Mouse (Mus musculus) hindbrain, embryonic 15.5 days (tissue): Measurements from ENCODE around the gene Csnka2ip. TPM values are rescaled to one million over a fixed set of nuclear protein-coding genes. Genes with fewer than 3 reads are reported as not detected.

Source experiments
- ATAC-seq: fragments of 200-750 bp; cut with Nextera tagmentation; 2 replicates; pipeline ENCODE4 v1.8.0; 2017; ENCODE audit warnings: low read depth, moderate number of reproducible peaks, moderate TSS enrichment; ENCODE audit not compliant: low FRiP score
- H3K27ac ChIP-seq: fragments of 300-500 bp; sonication (generic); replicated peaks from 2 replicates; pipeline ENCODE4 v1.5.1; 2015; ENCODE audit warnings: mild to moderate bottlenecking, inconsistent platforms
- H3K27me3 ChIP-seq: fragments of 300-500 bp; sonication (generic); 2 replicates; pipeline ENCODE4 v1.6.1; 2015; ENCODE audit warnings: control low read depth, inconsistent platforms
- H3K36me3 ChIP-seq: fragments of 300-500 bp; sonication (generic); 2 replicates; pipeline ENCODE4 v1.6.1; 2015; ENCODE audit warnings: control low read depth, inconsistent platforms
- H3K4me1 ChIP-seq: fragments of 300-500 bp; sonication (generic); replicated peaks from 2 replicates; pipeline ENCODE4 v1.6.1; 2015; ENCODE audit warnings: control low read depth, inconsistent platforms
- H3K4me2 ChIP-seq: fragments of 300-500 bp; sonication (generic); 2 replicates; pipeline ENCODE4 v1.6.1; 2015; ENCODE audit warnings: moderate library complexity, mild to moderate bottlenecking, inconsistent platforms
- H3K4me3 ChIP-seq: fragments of 300-500 bp; sonication (generic); 2 replicates; pipeline ENCODE4 v1.5.1; 2015; ENCODE audit warnings: mild to moderate bottlenecking, inconsistent platforms
- H3K9ac ChIP-seq: fragments of 300-500 bp; sonication (generic); 2 replicates; pipeline ENCODE4 v1.6.1; 2015; ENCODE audit warnings: inconsistent platforms
- H3K9me3 ChIP-seq: fragments of 300-500 bp; sonication (generic); 2 replicates; pipeline ENCODE4 v1.6.1; 2016; ENCODE audit warnings: control low read depth, inconsistent platforms
- WGBS: fragments of 180-500 bp; shearing (Covaris S2); methylation state at CpG from one replicate; pipeline ENCODE4 v1.1.7; 2015; 5-methylcytosine and 5-hydroxymethylcytosine counted together
- polyA plus RNA-seq: library from polyadenylated mRNA; unstranded; fragments of >200 nt; fragmentation: Nextera tagmentation; extraction: Ambion mirVana; gene quantifications from 2 replicates; pipeline ENCODE4 v1.2.1, GENCODE M21; 2015

Gene Csnka2ip
- polyA plus RNA-seq: not detected in 2 replicates

DNA sequence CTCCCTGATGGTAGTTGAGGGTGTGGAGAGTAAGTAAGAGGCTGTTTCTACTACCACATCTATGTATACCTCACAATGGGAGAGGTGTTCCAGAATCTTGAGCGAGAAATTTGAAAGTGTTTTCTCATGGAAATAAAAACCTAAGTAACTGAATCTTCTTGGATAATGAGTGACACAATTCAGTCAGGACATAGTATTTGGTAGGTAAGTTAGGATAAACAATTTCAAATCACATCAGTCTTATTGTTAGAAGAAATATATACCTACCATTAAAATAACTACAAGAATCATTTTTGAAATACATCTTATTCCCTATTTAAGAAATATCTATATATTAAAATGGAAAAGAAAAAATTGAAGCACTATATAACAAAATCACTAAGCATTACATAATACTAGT is at the start of gene Csnka2ip:
TSS of gene Csnka2ip (minus strand) at position 101 of the 400 bp plus-strand sequence.
- 88% methylated on average over 1 of the region's 1 CpGs for WGBS
- H3K4me3 ChIP-seq: no peak within 1 kb of the TSS
- H3K9ac ChIP-seq: no peak within 1 kb of the TSS
- no peaks in the 10 kb centered on the region for H3K9me3 ChIP-seq
- no peaks in the 10 kb centered on the region for H3K4me1 ChIP-seq
- no peak within 1 kb of the TSS for H3K4me2 ChIP-seq
- no peak for ATAC-seq
- no peaks in the 10 kb centered on the region for H3K36me3 ChIP-seq
- no peaks in the 10 kb centered on the region for H3K27me3 ChIP-seq
- no peak within 1 kb of the TSS for H3K27ac ChIP-seq

DNA sequence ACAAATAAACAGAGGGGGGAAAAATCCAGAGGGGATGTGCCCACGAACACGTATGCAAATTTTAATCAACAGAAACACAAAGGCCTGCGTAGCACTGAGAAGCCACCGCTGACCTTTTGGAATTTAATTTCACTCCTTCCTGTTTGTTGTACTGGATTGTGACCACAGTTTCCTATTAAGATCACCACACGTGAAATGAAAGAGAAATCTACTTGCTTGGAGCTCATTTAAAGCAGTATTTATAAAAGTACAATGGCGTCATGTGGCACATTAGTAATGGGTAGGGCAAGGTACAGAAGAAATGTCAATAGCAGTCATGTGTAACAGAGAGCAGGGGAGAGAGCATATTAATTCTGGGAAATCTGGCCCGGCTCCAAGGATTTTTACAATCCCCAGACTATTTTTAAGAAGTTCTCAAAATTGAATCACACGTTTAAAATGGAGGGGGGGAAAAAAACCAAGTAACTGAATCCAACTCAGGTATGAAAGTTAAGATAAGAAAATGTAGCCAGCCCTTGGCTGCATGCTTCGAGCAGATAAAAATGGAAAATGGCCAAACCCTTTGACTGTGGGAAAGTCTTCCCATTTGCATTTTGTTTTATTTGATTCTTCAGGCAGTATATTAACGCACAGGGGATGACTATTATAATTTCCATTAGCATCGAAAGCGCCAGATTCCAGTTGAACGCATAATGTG is 47.5 kb upstream of the Csnka2ip start:
- Histone ChIP-seq H3K4me3 (no peak overlapping the region), H3K9ac (no peak overlapping the region), H3K27ac (no peak overlapping the region), H3K4me2 (no peak overlapping the region), H3K4me1 (peaks cover 7% of the 10 kb centered on the region; the same call in 1 of the 2 replicates), H3K27me3 (no peaks in the 10 kb centered on the region), H3K9me3 (no peaks in the 10 kb centered on the region), H3K36me3 (no peaks in the 10 kb centered on the region)
- 31% methylated on average over 13 of the region's 13 CpGs for WGBS
- ATAC-seq: peak; percentile 69; the same call in 1 of the 2 replicates

DNA sequence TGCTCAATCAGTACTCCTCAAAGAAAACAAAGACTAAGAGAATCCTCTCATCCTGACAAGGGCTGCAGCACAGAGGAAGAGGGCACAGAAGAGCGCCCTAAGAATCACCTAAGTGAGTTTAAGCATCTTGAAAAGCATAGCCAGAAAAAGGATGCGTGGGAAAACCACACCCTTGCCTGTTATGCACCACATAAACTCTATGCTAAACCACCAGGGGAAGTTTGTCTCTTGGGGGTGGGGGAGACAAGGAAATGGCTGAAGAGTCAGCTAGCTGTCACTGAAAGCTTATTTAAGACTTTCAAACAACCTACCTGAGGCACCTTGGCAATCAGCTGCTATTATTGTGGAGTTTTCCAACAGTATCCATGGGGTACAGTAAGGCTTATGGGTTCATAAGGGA is 45.6 kb upstream of the Csnka2ip start:
- WGBS: 94% methylated on average over 2 of the region's 2 CpGs
- Histone ChIP-seq H3K9me3 (no peaks in the 10 kb centered on the region), H3K4me1 (peaks cover 7% of the 10 kb centered on the region; the same call in 1 of the 2 replicates), H3K27ac (no peak overlapping the region), H3K4me3 (no peak overlapping the region), H3K36me3 (no peaks in the 10 kb centered on the region), H3K9ac (no peak overlapping the region), H3K4me2 (no peak overlapping the region), H3K27me3 (no peaks in the 10 kb centered on the region)
- no peak for ATAC-seq

DNA sequence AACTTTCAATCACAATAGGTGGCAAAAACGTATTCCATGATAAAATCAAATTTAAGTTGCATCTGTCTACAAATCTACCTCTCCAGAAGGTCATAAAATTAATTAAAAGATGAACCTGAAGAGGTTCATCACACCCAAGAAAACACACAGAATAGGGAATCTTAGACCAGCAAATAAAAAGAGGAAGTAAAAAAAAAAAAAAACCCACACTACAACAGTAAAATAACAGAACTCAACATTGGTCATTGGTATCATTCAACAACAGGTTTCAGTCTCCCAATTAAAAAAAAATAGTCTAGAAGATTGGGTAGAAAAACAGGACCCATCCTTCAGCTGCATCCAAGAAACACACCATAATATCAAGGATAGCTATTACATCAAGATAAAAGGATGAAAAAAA is 32.9 kb upstream of the Csnka2ip start:
- no peaks in the 10 kb centered on the region for H3K4me1 ChIP-seq

DNA sequence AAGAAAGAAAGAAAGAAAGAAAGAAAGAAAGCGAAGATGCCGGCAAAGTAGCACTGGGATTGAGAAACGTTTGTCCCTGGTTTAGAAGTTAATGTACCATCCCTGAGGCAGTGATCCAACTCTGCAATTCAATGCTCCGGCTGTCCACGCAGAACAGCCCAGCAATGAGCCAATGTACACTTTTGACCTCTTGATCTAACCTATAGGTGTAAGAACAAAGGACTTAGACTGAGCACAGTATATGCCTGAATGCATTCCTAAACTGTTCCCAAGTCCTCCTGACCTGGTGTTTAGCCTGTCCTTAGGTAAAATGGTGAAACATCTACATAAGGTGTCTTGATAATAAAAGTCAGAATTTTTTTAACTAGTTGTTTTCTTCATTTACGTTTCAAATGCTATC is 17.9 kb upstream of the Csnka2ip start:
- H3K36me3 ChIP-seq: no peaks in the 10 kb centered on the region
- ATAC-seq: no peak
- H3K27me3 ChIP-seq: no peaks in the 10 kb centered on the region
- H3K4me3 ChIP-seq: no peak overlapping the region
- H3K4me2 ChIP-seq: no peak overlapping the region
- H3K9ac ChIP-seq: no peak overlapping the region
- no peak overlapping the region for H3K27ac ChIP-seq
- WGBS: 79% methylated on average over 6 of the region's 6 CpGs
- no peaks in the 10 kb centered on the region for H3K9me3 ChIP-seq
- no peaks in the 10 kb centered on the region for H3K4me1 ChIP-seq

More for the DNA sequence above, 32.9 kb upstream of the Csnka2ip start:
- ATAC-seq: no peak
- Histone ChIP-seq H3K4me3 (no peak overlapping the region), H3K9ac (no peak overlapping the region), H3K27me3 (no peaks in the 10 kb centered on the region), H3K36me3 (no peaks in the 10 kb centered on the region), H3K9me3 (no peaks in the 10 kb centered on the region), H3K27ac (no peak overlapping the region), H3K4me2 (no peak overlapping the region)
- WGBS: 80% methylated on average over 1 of the region's 1 CpGs

DNA sequence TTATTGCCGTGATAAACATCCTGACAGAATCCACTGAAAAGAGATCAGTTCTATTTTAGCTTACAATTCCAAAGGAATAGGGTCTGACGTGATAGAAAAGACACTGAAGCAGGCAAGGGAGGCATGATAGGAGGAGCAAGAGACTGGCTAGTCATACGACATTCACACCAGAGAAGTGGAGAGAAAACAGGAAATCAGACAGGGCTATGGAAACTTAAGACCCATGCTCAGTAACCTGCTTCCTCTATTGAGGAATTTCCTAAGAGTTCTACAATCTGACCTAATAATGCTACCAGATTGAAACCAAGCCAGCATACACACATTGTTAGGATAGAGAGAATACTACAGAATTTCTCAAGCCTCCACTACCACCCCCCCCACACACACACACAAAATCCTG is 12.4 kb upstream of the Csnka2ip start:
- Histone ChIP-seq H3K36me3 (no peaks in the 10 kb centered on the region), H3K9me3 (no peaks in the 10 kb centered on the region), H3K4me2 (no peak overlapping the region), H3K4me1 (no peaks in the 10 kb centered on the region), H3K4me3 (no peak overlapping the region), H3K27ac (no peak overlapping the region), H3K27me3 (no peaks in the 10 kb centered on the region), H3K9ac (no peak overlapping the region)
- 80% methylated on average over 3 of the region's 3 CpGs for WGBS
- ATAC-seq: no peak

DNA sequence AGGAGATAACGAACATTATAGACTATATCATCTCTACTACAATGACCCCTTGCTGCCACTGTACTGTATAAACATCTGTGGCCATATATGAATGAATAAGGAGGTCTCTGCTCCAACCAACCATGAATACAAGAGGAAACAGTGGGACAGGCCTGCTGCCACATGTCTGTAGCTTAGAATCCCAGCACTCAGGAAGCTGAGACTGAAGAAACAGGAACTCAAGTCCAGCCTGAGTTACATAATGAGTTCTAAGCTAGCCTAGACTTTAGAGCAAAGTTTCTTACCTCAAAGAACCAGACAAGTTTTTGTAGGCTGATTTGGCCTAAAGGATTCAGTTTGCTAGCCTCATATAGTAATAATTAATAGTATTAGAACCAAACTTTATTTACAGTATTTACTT is 5.6 kb upstream of the Csnka2ip start:
- H3K27me3 ChIP-seq: no peaks in the 10 kb centered on the region
- no peak overlapping the region for H3K4me3 ChIP-seq
- no peaks in the 10 kb centered on the region for H3K9me3 ChIP-seq
- ATAC-seq: no peak
- no peak overlapping the region for H3K9ac ChIP-seq
- no peak overlapping the region for H3K4me2 ChIP-seq
- H3K36me3 ChIP-seq: no peaks in the 10 kb centered on the region
- no peaks in the 10 kb centered on the region for H3K4me1 ChIP-seq
- 72% methylated on average over 1 of the region's 1 CpGs for WGBS
- no peak overlapping the region for H3K27ac ChIP-seq

DNA sequence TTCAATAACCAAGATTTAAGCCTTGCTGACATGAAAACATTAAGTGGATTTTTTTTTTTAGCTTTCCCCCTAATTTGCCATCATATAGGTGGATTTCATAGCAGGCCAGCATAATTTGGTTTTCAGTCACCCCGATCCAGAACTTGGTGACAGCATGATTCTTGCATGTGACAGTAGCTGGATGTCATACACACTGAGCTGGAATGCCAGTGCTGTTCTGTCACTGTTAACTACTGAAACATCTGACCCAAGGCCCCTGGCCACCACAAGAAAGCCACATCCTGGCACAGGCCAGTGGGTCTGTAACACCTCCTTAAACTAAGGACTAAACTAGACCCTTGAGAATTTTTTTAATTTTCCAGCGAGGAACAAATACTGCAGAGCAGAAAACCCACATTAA is 15.4 kb downstream of the Csnka2ip start:
- Histone ChIP-seq H3K9ac (no peak overlapping the region), H3K4me1 (no peaks in the 10 kb centered on the region), H3K9me3 (no peaks in the 10 kb centered on the region), H3K4me2 (no peak overlapping the region), H3K36me3 (no peaks in the 10 kb centered on the region), H3K4me3 (no peak overlapping the region), H3K27me3 (no peaks in the 10 kb centered on the region), H3K27ac (no peak overlapping the region)
- ATAC-seq: no peak
- 84% methylated on average over 2 of the region's 2 CpGs for WGBS

DNA sequence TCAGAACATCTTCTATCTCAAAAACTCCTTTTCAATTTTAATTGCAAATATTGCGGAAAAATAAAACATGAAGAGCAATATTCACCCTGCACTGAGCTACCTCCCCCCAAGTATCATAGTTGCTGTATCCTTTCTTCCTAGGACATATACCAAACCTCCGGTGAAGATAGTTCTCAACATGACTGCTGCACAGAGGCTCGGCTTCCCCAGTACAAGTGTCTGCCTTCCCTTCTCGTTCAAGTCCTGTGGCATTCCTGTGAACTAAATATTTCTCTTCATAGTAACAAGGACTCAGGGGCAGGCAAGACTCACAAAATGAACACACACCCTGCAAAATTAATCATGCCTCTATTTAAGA is 16.0 kb downstream of the Csnka2ip start:
- Histone ChIP-seq H3K27ac (no peak overlapping the region), H3K4me1 (no peaks in the 10 kb centered on the region), H3K27me3 (no peaks in the 10 kb centered on the region), H3K36me3 (no peaks in the 10 kb centered on the region), H3K4me2 (no peak overlapping the region), H3K9ac (no peak overlapping the region), H3K9me3 (no peaks in the 10 kb centered on the region), H3K4me3 (no peak overlapping the region)
- ATAC-seq: no peak
- 86% methylated on average over 4 of the region's 4 CpGs for WGBS

DNA sequence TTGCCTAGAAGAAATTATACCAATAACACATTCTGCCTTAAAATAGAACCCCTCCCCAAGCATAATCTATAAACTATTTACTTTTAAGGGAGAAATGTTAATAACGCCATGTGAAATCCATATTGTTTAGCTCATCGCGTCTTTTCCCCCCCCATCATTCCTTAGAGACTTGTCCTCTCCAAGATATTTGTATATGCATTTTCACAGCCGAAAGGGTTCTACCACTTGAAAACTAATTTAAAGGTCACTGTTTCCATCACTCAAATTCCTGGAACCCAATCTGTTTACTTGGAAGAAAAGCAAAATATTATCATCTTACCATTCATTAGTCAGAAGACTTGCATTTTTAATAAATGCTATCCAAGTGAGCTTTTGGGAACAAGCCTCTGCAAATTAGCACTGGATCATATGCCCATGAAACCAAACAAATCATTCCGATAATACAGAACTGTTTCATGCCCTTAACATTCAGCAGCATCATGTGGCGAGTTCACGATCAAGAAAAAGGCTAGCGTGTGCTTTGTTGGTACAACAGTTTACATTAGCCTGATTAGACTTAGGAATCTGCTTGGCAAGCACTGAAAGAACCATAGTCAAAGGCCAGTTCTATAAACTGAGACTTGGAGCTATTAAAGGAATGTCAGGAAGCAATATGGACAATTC is 16.5 kb downstream of the Csnka2ip start:
- H3K27me3 ChIP-seq: no peaks in the 10 kb centered on the region
- no peak overlapping the region for H3K27ac ChIP-seq
- no peaks in the 10 kb centered on the region for H3K9me3 ChIP-seq
- no peaks in the 10 kb centered on the region for H3K36me3 ChIP-seq
- H3K4me1 ChIP-seq: no peaks in the 10 kb centered on the region
- no peak overlapping the region for H3K9ac ChIP-seq
- no peak for ATAC-seq
- 82% methylated on average over 8 of the region's 8 CpGs for WGBS
- H3K4me2 ChIP-seq: no peak overlapping the region
- H3K4me3 ChIP-seq: no peak overlapping the region

DNA sequence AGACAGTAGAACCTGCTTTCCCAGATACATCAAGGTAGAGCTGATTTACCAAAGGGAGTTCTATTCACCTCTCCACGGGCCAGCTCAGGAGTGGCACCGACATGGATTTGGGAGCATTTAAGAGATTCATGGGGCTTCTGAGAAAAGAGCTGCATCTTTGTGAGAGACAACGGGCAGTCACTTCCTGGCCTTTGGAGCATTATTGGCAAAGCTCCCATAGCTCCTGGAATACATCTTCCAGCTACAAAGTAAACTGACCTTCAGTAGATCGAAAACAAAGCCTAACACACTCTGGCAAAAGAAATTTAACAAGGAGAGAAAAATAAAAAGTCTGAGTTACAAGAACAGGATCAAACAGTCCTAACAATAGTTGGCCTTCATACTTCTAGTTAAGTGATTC is 17.6 kb downstream of the Csnka2ip start:
- Histone ChIP-seq H3K9me3 (no peaks in the 10 kb centered on the region), H3K36me3 (no peaks in the 10 kb centered on the region), H3K9ac (no peak overlapping the region), H3K4me3 (no peak overlapping the region), H3K4me2 (no peak overlapping the region), H3K4me1 (no peaks in the 10 kb centered on the region), H3K27ac (no peak overlapping the region), H3K27me3 (no peaks in the 10 kb centered on the region)
- ATAC-seq: no peak
- 80% methylated on average over 4 of the region's 4 CpGs for WGBS

DNA sequence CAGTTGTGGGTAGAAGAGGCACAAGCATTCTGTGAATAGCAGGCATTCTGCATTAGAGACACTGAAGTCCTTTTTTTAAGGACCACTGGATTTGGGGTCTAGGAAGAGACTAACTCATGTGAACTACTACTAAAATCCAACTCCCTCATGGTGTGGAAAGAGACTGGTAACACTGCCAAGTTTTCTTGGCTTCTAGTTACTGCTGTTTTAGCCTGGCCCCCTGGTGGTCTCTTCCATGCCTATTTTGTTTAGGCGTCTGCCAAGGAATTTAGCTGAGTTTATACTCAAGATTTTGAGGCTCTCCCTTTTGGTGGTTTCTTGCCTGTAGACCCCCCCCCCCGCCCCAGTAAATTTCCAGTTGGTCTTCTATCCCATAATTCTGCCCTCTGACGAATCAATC is 18.8 kb downstream of the Csnka2ip start:
- Histone ChIP-seq H3K9ac (no peak overlapping the region), H3K27me3 (no peaks in the 10 kb centered on the region), H3K4me2 (no peak overlapping the region), H3K4me1 (no peaks in the 10 kb centered on the region), H3K9me3 (no peaks in the 10 kb centered on the region), H3K36me3 (no peaks in the 10 kb centered on the region), H3K4me3 (no peak overlapping the region), H3K27ac (no peak overlapping the region)
- ATAC-seq: no peak
- WGBS: 53% methylated on average over 3 of the region's 3 CpGs

DNA sequence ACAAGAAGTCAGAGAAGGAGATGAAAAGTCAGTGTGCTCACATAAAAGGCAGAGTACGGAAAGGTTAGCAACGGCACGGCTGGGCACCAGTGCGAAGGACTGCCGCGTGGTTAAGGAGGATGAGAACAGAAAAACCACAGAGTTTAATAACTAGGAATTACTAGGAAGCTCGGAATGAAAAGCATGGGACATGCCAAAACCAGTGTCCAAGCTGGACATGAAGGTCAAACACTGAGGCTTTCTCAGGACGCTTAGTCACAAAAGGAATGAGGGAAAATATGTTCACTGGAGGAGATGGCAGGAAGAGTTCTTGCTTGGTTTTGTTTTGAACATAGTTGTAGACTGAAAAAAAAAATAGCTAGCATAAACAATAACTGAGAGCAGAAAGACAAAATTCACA is 32.7 kb downstream of the Csnka2ip start:
- Histone ChIP-seq H3K27me3 (no peaks in the 10 kb centered on the region), H3K27ac (no peak overlapping the region), H3K9ac (no peak overlapping the region), H3K4me3 (no peak overlapping the region), H3K4me1 (no peaks in the 10 kb centered on the region), H3K4me2 (no peak overlapping the region), H3K9me3 (no peaks in the 10 kb centered on the region), H3K36me3 (no peaks in the 10 kb centered on the region)
- ATAC-seq: no peak
- WGBS: 92% methylated on average over 8 of the region's 8 CpGs
